Mouse (Mus musculus) hindbrain, embryonic 10.5 days (tissue): Measurements from ENCODE around the gene Spata32. TPM values are rescaled to one million over a fixed set of nuclear protein-coding genes. Genes with fewer than 3 reads are reported as not detected.

Experiments
- DNase-seq: peaks from one replicate; pipeline ENCODE4 v3.0.0-alpha.2; 2017; ENCODE audit warnings: low spot score
- H3K27ac ChIP-seq: fragments of 300-500 bp; sonication (generic); 2 replicates; pipeline ENCODE4 v1.5.1; 2016; ENCODE audit warnings: mild to moderate bottlenecking, moderate library complexity
- H3K27me3 ChIP-seq: fragments of 300-500 bp; sonication (generic); 2 replicates; pipeline ENCODE4 v1.6.1; 2016; ENCODE audit warnings: mild to moderate bottlenecking; ENCODE audit not compliant: poor library complexity, insufficient read depth, severe bottlenecking
- H3K36me3 ChIP-seq: fragments of 300-500 bp; sonication (generic); 2 replicates; pipeline ENCODE4 v1.6.1; 2016; ENCODE audit warnings: mild to moderate bottlenecking, moderate library complexity
- H3K4me1 ChIP-seq: fragments of 300-500 bp; sonication (generic); replicated peaks from 2 replicates; pipeline ENCODE4 v1.6.1; 2016; ENCODE audit warnings: mild to moderate bottlenecking
- H3K4me3 ChIP-seq: fragments of 300-500 bp; sonication (generic); 2 replicates; pipeline ENCODE4 v1.5.1; 2016; ENCODE audit warnings: mild to moderate bottlenecking, moderate library complexity
- H3K9me3 ChIP-seq: fragments of 300-500 bp; sonication (generic); 2 replicates; pipeline ENCODE4 v1.6.1; 2016; ENCODE audit warnings: mild to moderate bottlenecking, moderate library complexity
- WGBS: fragments of 180-500 bp; shearing (Covaris S2); methylation state at CpG from one replicate; pipeline ENCODE4 v1.1.7; 2016; 5-methylcytosine and 5-hydroxymethylcytosine counted together
- polyA plus RNA-seq: library from polyadenylated mRNA; unstranded; fragments of >200 nt; fragmentation: Nextera tagmentation; extraction: Ambion mirVana; gene quantifications from 2 replicates; pipeline ENCODE4 v1.2.1, GENCODE M21; 2016

The Spata32 gene
- polyA plus RNA-seq, result not detected in 2 replicates

GRCm38 (mm10) chr11:103217790-103218516 is at the start of gene Spata32:
Gene Spata32 (minus strand): TSS chr11:103218432.
- peak within 1 kb of the TSS; percentile 83 for H3K27ac ChIP-seq

GRCm38 (mm10) chr11:103267346-103268219 is 49.4 kb upstream of the Spata32 start, which contains the start of gene Map3k14:
Gene Map3k14 (minus strand): TSS chr11:103267472.
- peaks cover 75% of the 10 kb centered on the region for H3K4me1 ChIP-seq
- H3K36me3 ChIP-seq, result no peaks in the 10 kb centered on the region
- peak within 1 kb of the TSS; percentile 80 for H3K4me3 ChIP-seq
- peak; percentile 100 for DNase-seq
- 1% methylated on average over 55 of the region's 55 CpGs for WGBS
- H3K9me3 ChIP-seq, result no peaks in the 10 kb centered on the region
- peak within 1 kb of the TSS; percentile 96 for H3K27ac ChIP-seq
- no peaks in the 10 kb centered on the region for H3K27me3 ChIP-seq

More at GRCm38 (mm10) chr11:103217790-103218516, at the start of gene Spata32:
- H3K27me3 ChIP-seq, result peaks cover 37% of the 10 kb centered on the region
- peaks cover 6% of the 10 kb centered on the region for H3K9me3 ChIP-seq
- H3K4me3 ChIP-seq, result peak within 1 kb of the TSS; percentile 65
- peak; percentile 57 for DNase-seq
- peaks cover 28% of the 10 kb centered on the region for H3K36me3 ChIP-seq
- 2% methylated on average over 45 of the region's 45 CpGs for WGBS
- H3K4me1 ChIP-seq, result peaks cover 12% of the 10 kb centered on the region

- under 1% methylated on average over 42 of the region's 42 CpGs for WGBS
- H3K4me3 ChIP-seq, result peak overlapping the region; percentile 80
- peaks cover 73% of the 10 kb centered on the region for H3K4me1 ChIP-seq
- H3K27ac ChIP-seq, result peak overlapping the region; percentile 96
- H3K36me3 ChIP-seq, result no peaks in the 10 kb centered on the region
- H3K9me3 ChIP-seq, result no peaks in the 10 kb centered on the region
- no peaks in the 10 kb centered on the region for H3K27me3 ChIP-seq
- DNase-seq, result no peak
Observed at GRCm38 (mm10) chr11:103266729-103267345, 48.6 kb upstream of the Spata32 start.

GRCm38 (mm10) chr11:103265856-103266255 is 47.6 kb upstream of the Spata32 start:
- H3K4me1 ChIP-seq, result peaks cover 70% of the 10 kb centered on the region
- H3K27me3 ChIP-seq, result no peaks in the 10 kb centered on the region
- DNase-seq, result no peak
- H3K4me3 ChIP-seq, result peak overlapping the region; percentile 80; the same call in 1 of the 2 replicates
- no peaks in the 10 kb centered on the region for H3K36me3 ChIP-seq
- 72% methylated on average over 2 of the region's 2 CpGs for WGBS
- H3K9me3 ChIP-seq, result no peaks in the 10 kb centered on the region
- no peak overlapping the region for H3K27ac ChIP-seq

- Histone ChIP-seq H3K27ac (no peak overlapping the region), H3K36me3 (no peaks in the 10 kb centered on the region), H3K4me1 (peaks cover 67% of the 10 kb centered on the region), H3K9me3 (no peaks in the 10 kb centered on the region), H3K4me3 (no peak overlapping the region), H3K27me3 (no peaks in the 10 kb centered on the region)
- 48% methylated on average over 7 of the region's 7 CpGs for WGBS
- no peak for DNase-seq
Observed at GRCm38 (mm10) chr11:103265211-103265610, 47.0 kb upstream of the Spata32 start.

- peaks cover 67% of the 10 kb centered on the region for H3K4me1 ChIP-seq
- H3K27ac ChIP-seq, result peak overlapping the region; percentile 82
- H3K36me3 ChIP-seq, result no peaks in the 10 kb centered on the region
- WGBS, result 82% methylated on average over 20 of the region's 20 CpGs
- peak overlapping the region; percentile 16 for H3K4me3 ChIP-seq
- DNase-seq, result no peak
- H3K27me3 ChIP-seq, result no peaks in the 10 kb centered on the region
- H3K9me3 ChIP-seq, result no peaks in the 10 kb centered on the region
Observed at GRCm38 (mm10) chr11:103264427-103265005, 46.3 kb upstream of the Spata32 start.

GRCm38 (mm10) chr11:103263551-103263950 is 45.3 kb upstream of the Spata32 start:
- Histone ChIP-seq H3K27me3 (no peaks in the 10 kb centered on the region), H3K4me3 (no peak overlapping the region), H3K27ac (peak overlapping the region; percentile 82), H3K36me3 (no peaks in the 10 kb centered on the region), H3K9me3 (no peaks in the 10 kb centered on the region), H3K4me1 (peaks cover 71% of the 10 kb centered on the region)
- 39% methylated on average over 10 of the region's 10 CpGs for WGBS
- peak; percentile 29 for DNase-seq

- Histone ChIP-seq H3K4me3 (no peak overlapping the region), H3K36me3 (no peaks in the 10 kb centered on the region), H3K4me1 (peaks cover 63% of the 10 kb centered on the region), H3K9me3 (no peaks in the 10 kb centered on the region), H3K27me3 (no peaks in the 10 kb centered on the region), H3K27ac (peak overlapping the region; percentile 82)
- no peak for DNase-seq
- WGBS, result 77% methylated on average over 20 of the region's 20 CpGs
Observed at GRCm38 (mm10) chr11:103262412-103263267, 44.4 kb upstream of the Spata32 start.

GRCm38 (mm10) chr11:103261671-103262411 is 43.6 kb upstream of the Spata32 start:
- peaks cover 58% of the 10 kb centered on the region for H3K4me1 ChIP-seq

GRCm38 (mm10) chr11:103260515-103261192 is 42.4 kb upstream of the Spata32 start:
- no peaks in the 10 kb centered on the region for H3K9me3 ChIP-seq

More at GRCm38 (mm10) chr11:103261671-103262411, 43.6 kb upstream of the Spata32 start:
- Histone ChIP-seq H3K36me3 (no peaks in the 10 kb centered on the region), H3K27me3 (no peaks in the 10 kb centered on the region), H3K27ac (0 out of 2 replicates have a peak overlapping the region, but pooled peaks have one; percentile 0), H3K9me3 (no peaks in the 10 kb centered on the region), H3K4me3 (no peak overlapping the region)
- no peak for DNase-seq
- 88% methylated on average over 7 of the region's 7 CpGs for WGBS

GRCm38 (mm10) chr11:103260034-103260433 is 41.8 kb upstream of the Spata32 start:
- peaks cover 40% of the 10 kb centered on the region for H3K4me1 ChIP-seq
- WGBS, result 92% methylated on average over 5 of the region's 5 CpGs
- DNase-seq, result no peak
- H3K4me3 ChIP-seq, result no peak overlapping the region
- no peak overlapping the region for H3K27ac ChIP-seq
- no peaks in the 10 kb centered on the region for H3K36me3 ChIP-seq
- no peaks in the 10 kb centered on the region for H3K27me3 ChIP-seq
- no peaks in the 10 kb centered on the region for H3K9me3 ChIP-seq

More at GRCm38 (mm10) chr11:103260515-103261192, 42.4 kb upstream of the Spata32 start:
- 87% methylated on average over 12 of the region's 12 CpGs for WGBS
- no peaks in the 10 kb centered on the region for H3K36me3 ChIP-seq
- no peak for DNase-seq
- H3K27ac ChIP-seq, result no peak overlapping the region
- peaks cover 46% of the 10 kb centered on the region for H3K4me1 ChIP-seq
- no peak overlapping the region for H3K4me3 ChIP-seq
- H3K27me3 ChIP-seq, result no peaks in the 10 kb centered on the region
